Mouse (Mus musculus) midbrain, postnatal 0 days (tissue): ENCODE measurements around the gene Rem1. TPM values are rescaled to one million over a fixed set of nuclear protein-coding genes. Genes with fewer than 3 reads are reported as not detected.

Source experiments
- ATAC-seq: fragments of 200-750 bp; cut with Nextera tagmentation; 2 replicates; pipeline ENCODE4 v1.8.0; 2017; ENCODE audit warnings: moderate number of reproducible peaks, mild to moderate bottlenecking, moderate TSS enrichment, moderate library complexity; ENCODE audit not compliant: low FRiP score
- DNase-seq: peaks from one replicate; pipeline ENCODE4 v3.0.0-alpha.2; 2015; ENCODE audit warnings: low spot score
- H3K27ac ChIP-seq: fragments of 300-500 bp; sonication (generic); 2 replicates; pipeline ENCODE4 v1.5.1; 2014; ENCODE audit warnings: low read depth, mild to moderate bottlenecking, low read length, mixed read lengths
- H3K27me3 ChIP-seq: fragments of 300-500 bp; sonication (generic); 2 replicates; pipeline ENCODE4 v1.6.1; 2014; ENCODE audit warnings: low read length, control low read depth, mixed read lengths; ENCODE audit not compliant: insufficient read depth
- H3K36me3 ChIP-seq: fragments of 300-500 bp; sonication (generic); 2 replicates; pipeline ENCODE4 v1.6.1; 2014; ENCODE audit warnings: low read length, control low read depth, mixed read lengths; ENCODE audit not compliant: insufficient read depth
- H3K4me1 ChIP-seq: fragments of 300-500 bp; sonication (generic); 2 replicates; pipeline ENCODE4 v1.6.1; 2014; ENCODE audit warnings: mild to moderate bottlenecking, control low read depth, antibody characterized with exemption, low read length, mixed read lengths; ENCODE audit not compliant: insufficient read depth
- H3K4me2 ChIP-seq: fragments of 300-500 bp; sonication (generic); 2 replicates; pipeline ENCODE4 v1.6.1; 2014; ENCODE audit warnings: low read depth, mild to moderate bottlenecking, low read length, mixed read lengths; ENCODE audit not compliant: poor library complexity, severe bottlenecking
- H3K4me3 ChIP-seq: fragments of 300-500 bp; sonication (generic); 2 replicates; pipeline ENCODE4 v1.5.1; 2014; ENCODE audit warnings: low read depth, mild to moderate bottlenecking, low read length, moderate library complexity
- H3K9ac ChIP-seq: fragments of 300-500 bp; sonication (generic); replicated peaks from 2 replicates; pipeline ENCODE4 v1.6.1; 2014; ENCODE audit warnings: mild to moderate bottlenecking, low read length, moderate library complexity, mixed read lengths; ENCODE audit not compliant: poor library complexity, severe bottlenecking
- H3K9me3 ChIP-seq: fragments of 300-500 bp; sonication (generic); 2 replicates; pipeline ENCODE4 v1.6.1; 2016; ENCODE audit warnings: low read length, control low read depth
- CTCF ChIP-seq: IDR thresholded peaks from 2 replicates; pipeline ENCODE4 v1.5.1; 2016; ENCODE audit warnings: antibody characterized with exemption, mild to moderate bottlenecking
- WGBS: fragments of 180-500 bp; shearing (Covaris S2); extraction: QIAGEN DNeasy Blood & Tissue Kit; methylation state at CpG from one replicate; pipeline ENCODE4 v1.1.7; 2014; 5-methylcytosine and 5-hydroxymethylcytosine counted together
- polyA plus RNA-seq: library from polyadenylated mRNA; unstranded; fragments of >200 nt; fragmentation: Nextera tagmentation; extraction: Ambion mirVana; gene quantifications from 2 replicates; pipeline ENCODE4 v1.2.1, GENCODE M21; 2015
- total RNA-seq: library from RNA; depleted of rRNA; stranded (reverse); fragments of >200 nt; gene quantifications from 2 replicates; pipeline ENCODE4 v1.2.3, GENCODE M21; 2014

Gene Rem1
- total and polyA plus RNA-seq, 2 experiments from 2014 or later: 0.16 to 0.94 TPM

DNA sequence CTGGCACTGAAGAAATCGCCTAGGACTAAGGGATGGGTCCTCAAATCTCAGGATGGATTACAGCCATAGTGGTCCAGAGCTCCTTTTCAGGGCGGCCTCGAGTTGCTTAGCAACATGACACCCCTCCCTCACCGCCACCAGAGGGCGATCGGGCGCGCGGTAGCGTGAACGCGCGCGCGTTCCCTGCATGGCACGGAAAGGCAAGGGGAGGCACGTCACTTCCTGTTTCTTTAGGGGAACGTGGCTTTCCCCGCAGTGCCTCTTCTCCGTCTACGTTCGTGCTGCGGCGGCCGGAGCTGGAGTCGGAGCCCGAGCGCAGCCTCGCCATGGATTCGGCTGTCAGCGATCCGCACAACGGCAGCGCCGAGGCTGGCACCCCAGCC lies 42.5 kb downstream of the Rem1 start, which contains the start of gene H13:
H13 (plus strand) TSS at position 206 of the 383 bp plus-strand sequence.
- Histone ChIP-seq H3K4me3 (peak within 1 kb of the TSS; percentile 73), H3K27ac (peak within 1 kb of the TSS; percentile 98), H3K27me3 (no peaks in the 10 kb centered on the region), H3K36me3 (0 out of 2 replicates have a peak, but pooled peaks cover 6% of the 10 kb centered on the region), H3K4me2 (peak within 1 kb of the TSS; percentile 95), H3K9ac (peak within 1 kb of the TSS; percentile 97), H3K4me1 (peaks cover 15% of the 10 kb centered on the region), H3K9me3 (no peaks in the 10 kb centered on the region)
- ATAC-seq (peak; percentile 85), DNase-seq (peak; percentile 97)
- peak; percentile 99 for TF ChIP-seq CTCF
- 0% methylated on average over 31 of the region's 35 CpGs for WGBS

DNA sequence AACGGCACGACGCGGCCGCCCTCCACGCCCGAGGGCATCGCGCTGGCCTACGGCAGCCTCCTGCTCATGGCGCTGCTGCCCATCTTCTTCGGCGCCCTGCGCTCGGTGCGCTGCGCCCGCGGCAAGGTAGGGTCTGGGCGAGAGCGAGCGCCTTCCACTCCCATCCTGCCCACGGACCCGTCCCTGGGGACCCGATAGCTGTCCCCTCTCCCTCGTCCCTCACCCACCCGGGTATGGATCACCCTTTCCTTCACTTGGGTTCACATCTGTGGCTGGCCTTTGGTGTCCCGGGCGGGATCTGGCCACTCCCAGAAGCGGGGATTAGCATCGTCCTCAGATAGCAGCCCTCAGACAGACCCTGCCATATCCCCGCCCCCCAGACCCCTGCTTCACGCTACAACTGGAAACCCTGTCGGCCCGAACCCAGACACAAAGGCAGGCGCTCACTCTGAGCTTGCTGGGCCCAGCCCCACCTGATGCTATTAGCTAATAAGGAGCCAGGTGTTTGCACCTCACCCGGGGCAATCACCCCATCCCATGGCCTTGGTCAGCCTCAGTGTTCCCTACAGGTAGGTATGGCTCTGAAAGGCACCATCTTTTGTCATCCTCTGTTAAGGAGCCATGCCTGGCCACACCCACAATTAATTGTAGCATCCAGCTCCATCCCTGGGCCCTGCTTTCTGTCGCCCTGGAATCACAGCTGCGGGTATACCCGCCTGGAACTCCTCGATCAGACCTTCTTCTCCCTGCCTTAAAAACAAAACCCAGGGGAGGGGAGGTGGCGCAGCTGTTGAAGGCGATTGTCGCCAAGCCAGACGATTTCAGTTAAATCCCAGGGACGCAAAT lies 43.1 kb downstream of the Rem1 start:
- TF ChIP-seq CTCF: no peak
- WGBS: under 1% methylated on average over 36 of the region's 46 CpGs
- ATAC-seq: peak; percentile 78
- H3K27me3 ChIP-seq: no peaks in the 10 kb centered on the region
- peaks cover 15% of the 10 kb centered on the region for H3K4me1 ChIP-seq
- peak overlapping the region; percentile 97 for H3K9ac ChIP-seq
- H3K4me2 ChIP-seq: peak overlapping the region; percentile 95
- peak overlapping the region; percentile 73 for H3K4me3 ChIP-seq
- DNase-seq: peak; percentile 69
- H3K36me3 ChIP-seq: 0 out of 2 replicates have a peak, but pooled peaks cover 6% of the 10 kb centered on the region
- no peaks in the 10 kb centered on the region for H3K9me3 ChIP-seq
- H3K27ac ChIP-seq: peak overlapping the region; percentile 98

DNA sequence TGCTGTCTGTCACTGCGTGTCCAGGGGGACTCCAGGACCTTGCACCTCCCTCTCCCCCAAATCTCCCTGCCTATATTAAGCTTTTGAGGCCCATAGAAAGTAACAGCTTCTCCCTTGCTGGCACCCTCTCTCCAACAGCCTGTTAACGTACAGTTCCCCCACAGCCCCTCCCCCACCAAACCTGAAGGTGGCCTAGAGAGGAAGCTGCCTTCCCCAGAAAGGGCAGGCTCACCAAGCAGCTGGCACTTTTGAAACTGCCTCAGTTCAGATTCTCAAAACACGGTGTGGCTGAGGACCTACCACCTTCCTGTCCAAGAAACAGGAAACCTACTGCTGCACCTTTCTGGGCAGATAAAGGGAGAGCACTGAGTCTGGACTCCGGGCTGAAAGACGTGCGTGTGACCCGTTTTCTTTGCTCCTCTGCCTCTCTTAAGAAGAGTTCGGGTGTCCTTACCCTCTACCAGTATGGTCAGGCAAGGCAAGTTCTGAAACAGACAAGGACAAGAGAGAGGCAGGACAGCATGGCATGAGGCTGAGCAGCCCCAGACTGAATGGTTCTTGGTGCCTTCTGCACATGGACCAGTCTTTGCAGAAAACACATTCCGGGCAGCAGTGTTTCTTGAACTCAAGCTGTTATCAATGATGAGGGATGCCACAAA lies 44.4 kb downstream of the Rem1 start:
- H3K4me1 ChIP-seq: peaks cover 15% of the 10 kb centered on the region
- peak overlapping the region; percentile 97 for H3K9ac ChIP-seq
- peak overlapping the region; percentile 98 for H3K27ac ChIP-seq
- no peak for ATAC-seq
- peak overlapping the region; percentile 95 for H3K4me2 ChIP-seq
- peak overlapping the region; percentile 73 for H3K4me3 ChIP-seq
- no peaks in the 10 kb centered on the region for H3K27me3 ChIP-seq
- no peak for DNase-seq
- H3K9me3 ChIP-seq: no peaks in the 10 kb centered on the region
- WGBS: 48% methylated on average over 9 of the region's 9 CpGs
- TF ChIP-seq CTCF: no peak
- peaks cover 17% of the 10 kb centered on the region; the same call in 1 of the 2 replicates for H3K36me3 ChIP-seq

DNA sequence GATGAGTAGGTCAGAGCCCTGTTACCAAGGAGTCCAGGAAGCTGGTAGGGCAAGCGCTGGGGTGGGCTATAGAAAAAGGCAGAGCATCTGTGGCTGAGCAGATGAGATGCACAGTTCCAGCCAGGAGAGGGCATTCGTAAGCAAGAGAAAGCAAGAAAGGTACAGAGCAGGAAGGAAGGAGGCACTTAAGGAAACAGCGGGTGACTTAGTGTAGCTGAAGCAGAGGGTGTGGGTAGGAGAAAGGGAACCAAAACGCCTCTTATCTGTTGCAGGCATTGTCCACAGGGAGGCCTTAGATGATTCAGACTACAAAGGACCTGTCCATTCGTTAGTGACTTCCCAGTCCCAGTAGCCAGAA lies 44.9 kb downstream of the Rem1 start:
- WGBS: 17% methylated on average over 5 of the region's 5 CpGs
- Histone ChIP-seq H3K4me1 (peaks cover 15% of the 10 kb centered on the region), H3K9me3 (no peaks in the 10 kb centered on the region), H3K4me3 (peak overlapping the region; percentile 73), H3K9ac (peak overlapping the region; percentile 97), H3K27ac (peak overlapping the region; percentile 98), H3K4me2 (peak overlapping the region; percentile 95), H3K36me3 (peaks cover 18% of the 10 kb centered on the region; the same call in 1 of the 2 replicates), H3K27me3 (no peaks in the 10 kb centered on the region)
- ATAC-seq: peak; percentile 53; the same call in 1 of the 2 replicates
- TF ChIP-seq CTCF: peak; percentile 79
- DNase-seq: peak; percentile 68

DNA sequence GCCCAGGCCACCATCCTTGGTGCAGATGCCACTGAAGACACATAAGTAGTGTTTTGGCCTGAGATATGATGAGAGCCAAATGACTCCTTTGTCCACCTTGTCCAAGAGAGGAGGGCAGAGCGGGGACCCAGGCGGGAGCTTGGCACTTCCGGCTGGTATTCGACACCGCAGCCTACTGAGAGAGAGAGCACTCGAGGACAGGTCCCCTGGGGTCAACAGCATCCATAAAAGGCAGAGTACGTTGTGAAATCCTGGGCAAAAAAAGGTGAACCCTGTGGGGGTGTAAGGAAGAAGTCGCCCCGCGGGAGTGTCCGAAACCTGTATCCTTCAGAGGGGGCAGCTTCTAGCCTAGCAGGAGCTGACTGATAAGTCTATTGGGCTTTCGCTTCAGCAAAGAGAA lies 45.4 kb downstream of the Rem1 start:
- H3K9ac ChIP-seq: peak overlapping the region; percentile 97; the same call in 1 of the 2 replicates
- no peak for TF ChIP-seq CTCF
- H3K4me2 ChIP-seq: peak overlapping the region; percentile 95
- H3K9me3 ChIP-seq: no peaks in the 10 kb centered on the region
- WGBS: 80% methylated on average over 12 of the region's 12 CpGs
- H3K27me3 ChIP-seq: no peaks in the 10 kb centered on the region
- no peak for DNase-seq
- peaks cover 15% of the 10 kb centered on the region for H3K4me1 ChIP-seq
- H3K36me3 ChIP-seq: peaks cover 18% of the 10 kb centered on the region; the same call in 1 of the 2 replicates
- peak overlapping the region; percentile 73 for H3K4me3 ChIP-seq
- H3K27ac ChIP-seq: 0 out of 2 replicates have a peak overlapping the region, but pooled peaks have one; percentile 38
- ATAC-seq: no peak
